Comparison of ENCODE assay signal across 8 mouse cellular contexts in the genomic region with DNA sequence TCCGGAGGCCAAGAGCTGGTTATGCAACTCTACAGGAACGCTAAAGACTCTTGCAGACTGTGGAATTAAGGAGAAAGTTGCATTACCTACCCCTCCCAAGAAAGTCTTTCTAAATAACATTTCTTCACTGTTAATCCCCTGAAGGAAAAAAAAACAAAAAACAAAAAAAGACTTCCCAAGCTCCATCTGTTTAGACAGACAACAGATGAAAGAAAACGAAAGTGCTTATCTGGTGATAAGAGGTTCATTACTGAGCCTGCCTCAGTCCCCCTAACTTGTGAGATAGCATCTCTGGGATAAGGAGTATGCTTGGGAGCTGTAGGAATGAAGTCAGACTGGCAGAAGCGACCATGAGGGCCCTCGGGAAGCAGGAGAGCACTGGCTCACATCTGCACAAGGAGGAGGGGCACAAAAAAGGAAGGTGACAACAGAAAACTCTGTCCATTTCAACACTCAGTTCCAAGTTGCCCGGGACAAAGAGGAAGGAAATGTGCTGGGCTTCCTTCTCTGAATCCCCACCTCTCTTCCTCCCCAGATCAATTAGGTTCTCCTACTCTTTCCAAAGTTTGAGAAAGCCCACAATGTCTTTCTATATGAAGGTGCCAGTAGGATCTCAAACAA. TPM values are rescaled to one million over a fixed set of nuclear protein-coding genes. Genes with fewer than 3 reads are reported as not detected.
DNase-seq lines count a peak whose midpoint lies in the region; ATAC-seq and TF ChIP-seq lines count a peak whose summit lies in the region.

No protein-coding gene starts in this region.

- H3K4me1 ChIP-seq in neural tube, embryonic 11.5 days (ENCODE audit: control insufficient read depth, insufficient read depth, low read length), result peaks cover 17% of the 10 kb centered on the region
- H3K4me1 ChIP-seq in forebrain, embryonic 15.5 days, result peaks cover 30% of the 10 kb centered on the region
- peaks cover 49% of the 10 kb centered on the region for H3K4me1 ChIP-seq in liver, embryonic 15.5 days (replicated peaks)
- H3K4me1 ChIP-seq in stomach, postnatal 0 days (replicated peaks; ENCODE audit: control insufficient read depth, insufficient read depth), result no peaks in the 10 kb centered on the region; the same call in 1 of the 2 replicates

- no peak for TF ChIP-seq CTCF in stomach, postnatal 0 days (IDR thresholded peaks at IDR 0.05; ENCODE audit: low read depth)

- H3K4me2 ChIP-seq in neural tube, embryonic 11.5 days (ENCODE audit: low read depth), result peak overlapping the region; percentile 62
- H3K4me2 ChIP-seq in forebrain, embryonic 15.5 days (replicated peaks), result peak overlapping the region; percentile 75
- peak overlapping the region; percentile 95 for H3K4me2 ChIP-seq in liver, embryonic 15.5 days
- peak overlapping the region; percentile 82 for H3K4me2 ChIP-seq in stomach, postnatal 0 days (replicated peaks; ENCODE audit: low read depth)

- no peak for TF ChIP-seq EP300 in stomach, postnatal 0 days (optimal IDR thresholded peaks at IDR 0.05)

- WGBS in neural tube, embryonic 11.5 days, result 27% methylated on average over 6 of the region's 6 CpGs
- 7% methylated on average over 6 of the region's 6 CpGs for WGBS in forebrain, embryonic 15.5 days
- 8% methylated on average over 6 of the region's 6 CpGs for WGBS in liver, embryonic 15.5 days (ENCODE audit: insufficient replicate concordance)
- WGBS in stomach, postnatal 0 days, result 10% methylated on average over 6 of the region's 6 CpGs

- peaks cover 9% of the 10 kb centered on the region for H3K36me3 ChIP-seq in neural tube, embryonic 11.5 days (ENCODE audit: control insufficient read depth, insufficient read depth, low read length)
- H3K36me3 ChIP-seq in forebrain, embryonic 15.5 days, result peaks cover 14% of the 10 kb centered on the region
- H3K36me3 ChIP-seq in liver, embryonic 15.5 days (replicated peaks), result peaks cover 49% of the 10 kb centered on the region
- peaks cover 13% of the 10 kb centered on the region; the same call in 1 of the 2 replicates for H3K36me3 ChIP-seq in stomach, postnatal 0 days (ENCODE audit: control insufficient read depth, insufficient read depth, low read length)

- H3K27me3 ChIP-seq in neural tube, embryonic 11.5 days (ENCODE audit: control insufficient read depth, insufficient read depth, low read length), result no peaks in the 10 kb centered on the region
- no peaks in the 10 kb centered on the region for H3K27me3 ChIP-seq in forebrain, embryonic 15.5 days
- H3K27me3 ChIP-seq in liver, embryonic 15.5 days, result no peaks in the 10 kb centered on the region
- H3K27me3 ChIP-seq in stomach, postnatal 0 days (ENCODE audit: control insufficient read depth, insufficient read depth, low read length), result no peaks in the 10 kb centered on the region

- H3K9ac ChIP-seq in neural tube, embryonic 11.5 days (ENCODE audit: low read length), result peak overlapping the region; percentile 22; the same call in 1 of the 2 replicates
- peak overlapping the region; percentile 10; the same call in 1 of the 2 replicates for H3K9ac ChIP-seq in forebrain, embryonic 15.5 days (replicated peaks)
- H3K9ac ChIP-seq in liver, embryonic 15.5 days, result peak overlapping the region; percentile 94
- peak overlapping the region; percentile 18; the same call in 1 of the 2 replicates for H3K9ac ChIP-seq in stomach, postnatal 0 days (ENCODE audit: low read length)

- no peak for ATAC-seq in neural tube, embryonic 11.5 days (ENCODE audit: insufficient read depth, low FRiP score, low TSS enrichment)
- ATAC-seq in forebrain, embryonic 15.5 days (replicated peaks), result no peak
- no peak for ATAC-seq in liver, embryonic 15.5 days (ENCODE audit: insufficient read depth)
- ATAC-seq in stomach, postnatal 0 days (ENCODE audit: low FRiP score, low TSS enrichment), result no peak
- no peak for ATAC-seq in megakaryocyte-erythroid progenitor cell, adult 5-6 weeks (replicated peaks; ENCODE audit: low FRiP score, low TSS enrichment, poor library complexity, severe bottlenecking)

- peak overlapping the region; percentile 21 for H3K4me3 ChIP-seq in neural tube, embryonic 11.5 days (ENCODE audit: low read depth, low read length)
- peak overlapping the region; percentile 79 for H3K4me3 ChIP-seq in forebrain, embryonic 15.5 days
- peak overlapping the region; percentile 84 for H3K4me3 ChIP-seq in liver, embryonic 15.5 days (replicated peaks)
- peak overlapping the region; percentile 5; the same call in 1 of the 2 replicates for H3K4me3 ChIP-seq in stomach, postnatal 0 days (ENCODE audit: low read depth, low read length)

- no peaks in the 10 kb centered on the region for H3K9me3 ChIP-seq in neural tube, embryonic 11.5 days (ENCODE audit: control insufficient read depth, low read length)
- H3K9me3 ChIP-seq in forebrain, embryonic 15.5 days, result no peaks in the 10 kb centered on the region
- H3K9me3 ChIP-seq in liver, embryonic 15.5 days (replicated peaks), result no peaks in the 10 kb centered on the region
- H3K9me3 ChIP-seq in stomach, postnatal 0 days (ENCODE audit: control insufficient read depth, low read length), result no peaks in the 10 kb centered on the region

- no peak overlapping the region for H3K27ac ChIP-seq in neural tube, embryonic 11.5 days (ENCODE audit: low read depth, low read length)
- no peak overlapping the region for H3K27ac ChIP-seq in forebrain, embryonic 15.5 days (replicated peaks)
- peak overlapping the region; percentile 48 for H3K27ac ChIP-seq in liver, embryonic 15.5 days (replicated peaks)
- no peak overlapping the region for H3K27ac ChIP-seq in stomach, postnatal 0 days (replicated peaks)

- no peak for DNase-seq in neural tube, embryonic 11.5 days (ENCODE audit: low spot score)
- no peak for DNase-seq in neural tube, embryonic 10.5 days (ENCODE audit: extremely low spot score, low spot score)
- DNase-seq in stomach, postnatal 0 days (ENCODE audit: low spot score), result no peak
- DNase-seq in cerebellum, postnatal 10 days, result no peak
- no peak for DNase-seq in layer of hippocampus, adult 8-10 months (ENCODE audit: low spot score in 2 of 2)

RNA-seq across cellular contexts. Expression of gene Lbr, which starts 3.0 kb away (rescaled TPM):
- 155 and 159 TPM in 2 replicates for polyA plus RNA-seq in neural tube, embryonic 11.5 days (2014; fragmentation: Nextera tagmentation; extraction: Ambion mirVana)
- 55.8 and 58.3 TPM in 2 replicates for polyA plus RNA-seq in forebrain, embryonic 15.5 days (2015; fragmentation: Nextera tagmentation; extraction: Ambion mirVana)
- polyA plus RNA-seq in liver, embryonic 15.5 days (2015; fragmentation: Nextera tagmentation; extraction: Ambion mirVana), result 250 and 253 TPM in 2 replicates
- polyA plus RNA-seq in stomach, postnatal 0 days (2015; fragmentation: Nextera tagmentation; extraction: Ambion mirVana), result 46.8 and 49.8 TPM in 2 replicates
- 130 and 132 TPM in 2 replicates for total RNA-seq in megakaryocyte-erythroid progenitor cell, adult 5-6 weeks (2014; fragmentation: Nextera tagmentation)
- 140 and 171 TPM in 2 replicates for total RNA-seq in megakaryocyte-erythroid progenitor cell, adult 5-6 weeks (2017)
- total RNA-seq in layer of hippocampus, adult 8-10 months (2022), result 10 to 100 TPM; 14.4 to 19.8 (median 17.1) TPM

Comparison
In these comparisons a context has a peak if more than half of its experiments do, and no peak if none do; other contexts are left out.
1. H3K4me3 ChIP-seq: peak in every context shown above with its lines; median percentile 84 in liver, embryonic 15.5 days; 79 in forebrain, embryonic 15.5 days; 21 in neural tube, embryonic 11.5 days; 5 in stomach, postnatal 0 days.
2. H3K9ac ChIP-seq: peak in every context shown above with its lines; median percentile 94 in liver, embryonic 15.5 days; 22 in neural tube, embryonic 11.5 days; 18 in stomach, postnatal 0 days; 10 in forebrain, embryonic 15.5 days.